Mouse (Mus musculus) spleen, adult 2 months (tissue): ENCODE results near the gene Poldip3.

Source experiments
- CTCF ChIP-seq: fragments of 200-500 bp; IDR thresholded peaks from 2 replicates; pipeline ENCODE4 v1.5.1; 2011; ENCODE audit warnings: mild to moderate bottlenecking, inconsistent platforms; ENCODE audit not compliant: insufficient read depth, insufficient read length, insufficient replicate concordance; ENCODE audit errors: extremely low read depth
- POLR2A ChIP-seq: fragments of 200-500 bp; IDR thresholded peaks from 2 replicates; pipeline ENCODE4 v1.6.1; 2011; ENCODE audit warnings: low read depth, low read length, inconsistent platforms

DNA sequence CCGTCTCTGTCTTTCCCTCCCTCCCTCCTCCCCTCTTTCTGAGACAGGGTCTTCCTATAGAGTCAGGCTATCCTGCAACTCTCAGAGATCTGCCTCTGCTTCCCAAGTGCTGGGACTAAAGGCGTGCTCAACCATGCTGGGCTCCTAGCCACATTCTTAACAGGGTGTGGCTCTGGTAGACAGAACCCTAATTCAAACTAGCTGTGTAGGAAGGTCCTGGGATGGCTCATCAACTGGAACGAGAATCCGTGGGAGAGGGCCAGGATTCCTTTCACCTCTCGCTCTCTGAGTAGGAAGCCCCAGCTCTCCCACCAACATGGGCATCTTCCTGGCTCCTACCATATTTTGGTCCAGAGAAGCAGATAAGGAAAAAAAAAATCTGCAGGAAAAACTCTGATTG, 33.2 kb upstream of the Poldip3 start:
- no peak for TF ChIP-seq POLR2A
- no peak for TF ChIP-seq CTCF
